Mouse (Mus musculus) MEL (cell line): Measurements from ENCODE around the gene Bbs9. TPM values are rescaled to one million over a fixed set of nuclear protein-coding genes. Genes with fewer than 3 reads are reported as not detected.
A peak's percentile ranks its signal among the peaks of the same experiment; 100 is the strongest.

Source experiments
- DNase-seq: peaks from one replicate; pipeline ENCODE4 v3.0.0; 2011; ENCODE audit warnings: low read depth, low spot score
- H3K27ac ChIP-seq: 2 replicates; pipeline ENCODE4 v1.5.1; 2012; ENCODE audit warnings: low read depth, mild to moderate bottlenecking, control low read depth, low read length, moderate library complexity; ENCODE audit not compliant: control insufficient read depth
- H3K27me3 ChIP-seq, 2 experiments: fragments of 150-350 bp in 1 of 2; sonication (generic) in 1 of 2; 2 replicates each; pipeline ENCODE4 v1.6.1; 2012; ENCODE audit warnings: low read length in 2 of 2, mild to moderate bottlenecking in 2 of 2, improper control_type of control experiment in 1 of 2, moderate library complexity in 1 of 2; ENCODE audit not compliant: insufficient read depth in 2 of 2, control insufficient read depth in 1 of 2
- H3K36me3 ChIP-seq, 2 experiments: 2 replicates each; pipeline ENCODE4 v1.6.1; 2012 to 2014; ENCODE audit warnings: low read length in 2 of 2, improper control_type of control experiment in 1 of 2, inconsistent platforms in 1 of 2, mild to moderate bottlenecking in 1 of 2; ENCODE audit not compliant: insufficient read depth in 2 of 2, control insufficient read depth in 1 of 2
- H3K4me1 ChIP-seq, 2 experiments: fragments of 150-350 bp in 1 of 2; sonication (generic) in 1 of 2; 2 replicates each; pipeline ENCODE4 v1.6.1; 2012; ENCODE audit warnings: low read length in 2 of 2, improper control_type of control experiment in 1 of 2, mild to moderate bottlenecking in 1 of 2; ENCODE audit not compliant: insufficient read depth in 2 of 2, control insufficient read depth in 1 of 2
- H3K4me3 ChIP-seq, 2 experiments: fragments of 150-350 bp in 1 of 2; sonication (generic) in 1 of 2; 2 replicates each; pipeline ENCODE4 v1.5.1; 2012; ENCODE audit warnings: low read depth in 2 of 2, low read length in 2 of 2, mild to moderate bottlenecking in 2 of 2, moderate library complexity in 2 of 2, control low read depth in 1 of 2, improper control_type of control experiment in 1 of 2; ENCODE audit not compliant: control insufficient read depth in 1 of 2, insufficient read depth in 1 of 2
- H3K79me2 ChIP-seq: 2 replicates; pipeline ENCODE4 v1.6.1; 2012; ENCODE audit warnings: mild to moderate bottlenecking, low read length, moderate library complexity; ENCODE audit not compliant: control insufficient read depth, poor library complexity, insufficient read depth
- H3K9ac ChIP-seq: 2 replicates; pipeline ENCODE4 v1.6.1; 2012; ENCODE audit warnings: low read depth, mild to moderate bottlenecking, control low read depth, low read length, moderate library complexity; ENCODE audit not compliant: control insufficient read depth, poor library complexity, severe bottlenecking
- H3K9me3 ChIP-seq: fragments of 150-350 bp; sonication (generic); replicated peaks from 2 replicates; pipeline ENCODE4 v1.6.1; 2012; ENCODE audit warnings: mild to moderate bottlenecking, low read length, improper control_type of control experiment, moderate library complexity; ENCODE audit not compliant: insufficient read depth
- CHD1 ChIP-seq: IDR thresholded peaks from 2 replicates; pipeline ENCODE4 v1.6.1; 2012; ENCODE audit warnings: low read depth, mild to moderate bottlenecking, inconsistent platforms, low read length, improper control_type of control experiment
- EP300 ChIP-seq, 2 experiments: IDR thresholded peaks; 2 replicates each; pipeline ENCODE4 v1.6.1; 2011; ENCODE audit warnings: improper control_type of control experiment in 2 of 2, low read length in 2 of 2, low read depth in 1 of 2, mild to moderate bottlenecking in 1 of 2
- ETS1 ChIP-seq: IDR thresholded peaks from 2 replicates; pipeline ENCODE4 v1.6.1; 2012; ENCODE audit warnings: low read depth, mild to moderate bottlenecking, inconsistent platforms, low read length, improper control_type of control experiment, moderate library complexity
- GATA1 ChIP-seq: IDR thresholded peaks from 2 replicates; pipeline ENCODE4 v1.6.1; 2011; ENCODE audit warnings: low read depth, low read length, improper control_type of control experiment
- JUND ChIP-seq: IDR thresholded peaks from 2 replicates; pipeline ENCODE4 v1.6.1; 2011; ENCODE audit warnings: low read depth, mild to moderate bottlenecking, improper control_type of control experiment, low read length
- MAFK ChIP-seq: IDR thresholded peaks from 2 replicates; pipeline ENCODE4 v1.6.1; 2011; ENCODE audit warnings: low read depth, mild to moderate bottlenecking, low read length, improper control_type of control experiment, borderline replicate concordance
- MAX ChIP-seq: IDR thresholded peaks from 2 replicates; pipeline ENCODE4 v1.6.1; 2011; ENCODE audit warnings: low read length, improper control_type of control experiment
- MAZ ChIP-seq: IDR thresholded peaks from 2 replicates; pipeline ENCODE4 v1.6.1; 2012; ENCODE audit warnings: low read depth, mild to moderate bottlenecking, inconsistent platforms, low read length, improper control_type of control experiment
- MEF2A ChIP-seq: IDR thresholded peaks from 2 replicates; pipeline ENCODE4 v1.6.1; 2014; ENCODE audit warnings: low read depth, mild to moderate bottlenecking, inconsistent platforms, low read length, improper control_type of control experiment; ENCODE audit not compliant: poor library complexity, insufficient replicate concordance, severe bottlenecking; ENCODE audit errors: extremely low read depth
- MXI1 ChIP-seq: IDR thresholded peaks from 2 replicates; pipeline ENCODE4 v1.6.1; 2011; ENCODE audit warnings: mild to moderate bottlenecking, low read depth, low read length, improper control_type of control experiment
- MYC ChIP-seq: IDR thresholded peaks from 2 replicates; pipeline ENCODE4 v1.6.1; 2011; ENCODE audit warnings: low read depth, mild to moderate bottlenecking, low read length, improper control_type of control experiment, moderate library complexity
- NELFE ChIP-seq: IDR thresholded peaks from 2 replicates; pipeline ENCODE4 v1.6.1; 2011; ENCODE audit warnings: low read depth, low read length, improper control_type of control experiment
- NRF1 ChIP-seq: IDR thresholded peaks from 2 replicates; pipeline ENCODE4 v1.6.1; 2014; ENCODE audit warnings: low read depth, mild to moderate bottlenecking, inconsistent platforms, low read length, improper control_type of control experiment, moderate library complexity; ENCODE audit not compliant: poor library complexity, insufficient read depth, severe bottlenecking
- POLR2AphosphoS2 ChIP-seq: IDR thresholded peaks from 2 replicates; pipeline ENCODE4 v1.6.1; 2011; ENCODE audit warnings: low read length, improper control_type of control experiment
- RAD21 ChIP-seq: IDR thresholded peaks from 2 replicates; pipeline ENCODE4 v1.6.1; 2011; ENCODE audit warnings: mild to moderate bottlenecking, low read depth, low read length, improper control_type of control experiment
- RCOR1 ChIP-seq: IDR thresholded peaks from 2 replicates; pipeline ENCODE4 v1.6.1; 2012; ENCODE audit warnings: low read depth, mild to moderate bottlenecking, inconsistent platforms, low read length, improper control_type of control experiment
- SIN3A ChIP-seq: IDR thresholded peaks from 2 replicates; pipeline ENCODE4 v1.6.1; 2012; ENCODE audit warnings: low read length, improper control_type of control experiment, inconsistent platforms
- TCF12 ChIP-seq: IDR thresholded peaks from 2 replicates; pipeline ENCODE4 v1.6.1; 2014; ENCODE audit warnings: low read depth, mild to moderate bottlenecking, inconsistent platforms, low read length, improper control_type of control experiment, moderate library complexity
- UBTF ChIP-seq: IDR thresholded peaks from 2 replicates; pipeline ENCODE4 v1.6.1; 2012; ENCODE audit warnings: low read depth, mild to moderate bottlenecking, inconsistent platforms, low read length, improper control_type of control experiment, moderate library complexity, borderline replicate concordance; ENCODE audit not compliant: insufficient read depth
- USF1 ChIP-seq: IDR thresholded peaks from 2 replicates; pipeline ENCODE4 v1.6.1; 2014; ENCODE audit warnings: low read depth, mild to moderate bottlenecking, inconsistent platforms, low read length, improper control_type of control experiment, moderate library complexity
- USF2 ChIP-seq, 2 experiments: IDR thresholded peaks; 2 replicates each; pipeline ENCODE4 v1.6.1; 2011 to 2012; ENCODE audit warnings: improper control_type of control experiment in 2 of 2, low read length in 2 of 2, borderline replicate concordance in 1 of 2, inconsistent platforms in 1 of 2, low read depth in 1 of 2, mild to moderate bottlenecking in 1 of 2; ENCODE audit not compliant: insufficient read depth in 1 of 2
- ZC3H11A ChIP-seq: IDR thresholded peaks from 2 replicates; pipeline ENCODE4 v1.6.1; 2012; ENCODE audit warnings: low read depth, mild to moderate bottlenecking, inconsistent platforms, low read length, improper control_type of control experiment
- ZKSCAN1 ChIP-seq: IDR thresholded peaks from 2 replicates; pipeline ENCODE4 v1.6.1; 2012; ENCODE audit warnings: low read depth, mild to moderate bottlenecking, inconsistent platforms, low read length, improper control_type of control experiment, moderate library complexity
- ZNF384 ChIP-seq: IDR thresholded peaks from 2 replicates; pipeline ENCODE4 v1.6.1; 2012; ENCODE audit warnings: low read depth, mild to moderate bottlenecking, inconsistent platforms, low read length, improper control_type of control experiment
- polyA plus RNA-seq, 2 experiments: library from polyadenylated mRNA; stranded (reverse) in 1 of 2; unstranded in 1 of 2; fragments of >175 nt in 1 of 2; fragments of >200 nt in 1 of 2; gene quantifications; 2 replicates each; pipeline versions ENCODE4 v1.2.1 to v1.2.4; 2012; ENCODE audit warnings: low replicate concordance in 2 of 2, low read depth in 1 of 2; ENCODE audit not compliant: insufficient read length in 2 of 2, insufficient read depth in 1 of 2, missing spikeins in 1 of 2
- total RNA-seq: library from RNA; depleted of rRNA; stranded (reverse); fragments of 300-350 nt; gene quantifications from 2 replicates; pipeline ENCODE4 v1.2.3, GENCODE M21; 2012

Gene Bbs9
- total and polyA plus RNA-seq, 3 experiments: 18.5 to 19.5 TPM; not detected in 1

- DNase-seq: no peak
- no peak overlapping the region for H3K9ac ChIP-seq
- no peaks in the 10 kb centered on the region for H3K27me3 ChIP-seq
- no peak overlapping the region for H3K4me3 ChIP-seq
- no peaks in the 10 kb centered on the region for H3K36me3 ChIP-seq
- H3K9me3 ChIP-seq: no peaks in the 10 kb centered on the region
- H3K79me2 ChIP-seq: no peaks in the 10 kb centered on the region
- no peaks in the 10 kb centered on the region for H3K4me1 ChIP-seq
- no peak overlapping the region for H3K27ac ChIP-seq
- TF ChIP-seq TCF12 (no peak), MXI1 (no peak), ZKSCAN1 (no peak), ZC3H11A (no peak), NRF1 (no peak)
Observed at GRCm38 (mm10) chr9:22779631-22780030, 304.1 kb downstream of the Bbs9 start.

GRCm38 (mm10) chr9:22786006-22786405, 310.5 kb downstream of the Bbs9 start:
- DNase-seq: no peak
- Histone ChIP-seq H3K4me3 (no peak overlapping the region), H3K36me3 (peaks cover 0 to 10% of the 10 kb centered on the region in 2 experiments; a peak in 2 of 4 replicates), H3K9ac (no peak overlapping the region), H3K79me2 (no peaks in the 10 kb centered on the region), H3K27me3 (no peaks in the 10 kb centered on the region), H3K27ac (no peak overlapping the region), H3K4me1 (peaks cover 7 to 8% of the 10 kb centered on the region in 2 experiments; a peak in 3 of 4 replicates), H3K9me3 (no peaks in the 10 kb centered on the region)
- TF ChIP-seq MYC (no peak), EP300 (IDR thresholded peaks at IDR 0.05; ENCODE audit: low read depth in 1 of 2, low read length in 2 of 2) (no peak), ZC3H11A (no peak)

- Histone ChIP-seq H3K27ac (peak overlapping the region; percentile 30; the same call in 1 of the 2 replicates), H3K4me1 (peaks cover 8 to 13% of the 10 kb centered on the region in 2 experiments; a peak in 3 of 4 replicates), H3K27me3 (no peaks in the 10 kb centered on the region), H3K79me2 (no peaks in the 10 kb centered on the region), H3K4me3 (no peak overlapping the region), H3K36me3 (peaks cover 0 to 10% of the 10 kb centered on the region in 2 experiments; a peak in 2 of 4 replicates), H3K9me3 (no peaks in the 10 kb centered on the region), H3K9ac (no peak overlapping the region)
- peak; percentile 68 for DNase-seq
- TF ChIP-seq RAD21 (no peak), UBTF (no peak), USF1 (peak; percentile 87), ZKSCAN1 (no peak), MAZ (no peak), ETS1 (peak; percentile 41; the same call in 1 of the 2 replicates), USF2 (IDR thresholded peaks at IDR 0.05; ENCODE audit: borderline replicate concordance in 1 of 2, insufficient read depth in 1 of 2, low read depth in 1 of 2, low read length in 2 of 2) (peak in 1 of 2 experiments; percentile 44; a peak in 2 of 4 replicates), NELFE (no peak), TCF12 (peak; percentile 41; the same call in 1 of the 2 replicates), JUND (no peak), MAFK (0 out of 2 replicates have a peak, but pooled peaks have one; percentile 32), POLR2AphosphoS2 (no peak), GATA1 (peak; percentile 42; the same call in 1 of the 2 replicates), RCOR1 (no peak), ZC3H11A (0 out of 2 replicates have a peak, but pooled peaks have one; percentile 9), MAX (no peak), SIN3A (no peak; the same call in 1 of the 2 replicates), CHD1 (no peak), ZNF384 (no peak), MEF2A (no peak)
Observed at GRCm38 (mm10) chr9:22788423-22788822, 312.9 kb downstream of the Bbs9 start.
